Mouse (Mus musculus): Measurements from ENCODE around the gene Mink1.
"Not testable (repeated sequence)": the region's sequence is repeated elsewhere in the genome, so short reads cannot be mapped to it uniquely, and the experiment has no call there.

The Mink1 gene

GRCm38 (mm10) chr11:70562287-70562994 is at the start of gene Mink1:
Mink1 (plus strand) TSS chr11:70562881.
- peak; percentile 86 for DNase-seq (ENCODE audit: low read depth, low spot score)

- no peak for DNase-seq (ENCODE audit: low read depth, low spot score)
Measured at GRCm38 (mm10) chr11:70513520-70513919, 49.2 kb upstream of the Mink1 start.

- no peak for DNase-seq (ENCODE audit: low read depth, low spot score)
Measured at GRCm38 (mm10) chr11:70514288-70514687, 48.4 kb upstream of the Mink1 start, which contains the start of gene Vmo1. Vmo1 (minus strand) TSS chr11:70514616.

GRCm38 (mm10) chr11:70516352-70516751 is 46.3 kb upstream of the Mink1 start:
- DNase-seq (ENCODE audit: low read depth, low spot score): no peak

GRCm38 (mm10) chr11:70518436-70518835 is 44.2 kb upstream of the Mink1 start:
- no peak for DNase-seq (ENCODE audit: low read depth, low spot score)

GRCm38 (mm10) chr11:70518923-70519322 is 43.8 kb upstream of the Mink1 start, which contains the start of gene Gltpd2:
Gltpd2 (plus strand) TSS chr11:70519196.
- DNase-seq (ENCODE audit: low read depth, low spot score): no peak

- no peak for DNase-seq (ENCODE audit: low read depth, low spot score)
Measured at GRCm38 (mm10) chr11:70520178-70520769, 42.4 kb upstream of the Mink1 start.

GRCm38 (mm10) chr11:70523306-70523989 is 39.2 kb upstream of the Mink1 start:
- not testable (repeated sequence) for DNase-seq (ENCODE audit: low read depth, low spot score)

- no peak for DNase-seq (ENCODE audit: low read depth, low spot score)
Measured at GRCm38 (mm10) chr11:70524782-70525181, 37.9 kb upstream of the Mink1 start.

GRCm38 (mm10) chr11:70525184-70525678 is 37.5 kb upstream of the Mink1 start, which contains the start of gene Psmb6:
Psmb6 (plus strand) TSS chr11:70525367.
- DNase-seq (ENCODE audit: low read depth, low spot score): peak; percentile 96

- DNase-seq (ENCODE audit: low read depth, low spot score): no peak
Measured at GRCm38 (mm10) chr11:70525726-70526125, 37.0 kb upstream of the Mink1 start.

GRCm38 (mm10) chr11:70526211-70526610 is 36.5 kb upstream of the Mink1 start:
- no peak for DNase-seq (ENCODE audit: low read depth, low spot score)

GRCm38 (mm10) chr11:70528610-70529009 is 34.1 kb upstream of the Mink1 start:
- DNase-seq (ENCODE audit: low read depth, low spot score): no peak

- DNase-seq (ENCODE audit: low read depth, low spot score): not testable (repeated sequence)
Measured at GRCm38 (mm10) chr11:70531065-70531464, 31.6 kb upstream of the Mink1 start.

- DNase-seq (ENCODE audit: low read depth, low spot score): no peak
Measured at GRCm38 (mm10) chr11:70532839-70533238, 29.8 kb upstream of the Mink1 start, which contains the start of gene Gm40193. Gm40193 (minus strand) TSS chr11:70532939.

- no peak for DNase-seq (ENCODE audit: low read depth, low spot score)
Measured at GRCm38 (mm10) chr11:70539423-70539822, 23.3 kb upstream of the Mink1 start.

GRCm38 (mm10) chr11:70539877-70540587 is 22.6 kb upstream of the Mink1 start, which contains the start of gene Pld2:
Pld2 (plus strand) TSS chr11:70540064.
- peak; percentile 82 for DNase-seq (ENCODE audit: low read depth, low spot score)

GRCm38 (mm10) chr11:70540928-70541327 is 21.8 kb upstream of the Mink1 start:
- DNase-seq (ENCODE audit: low read depth, low spot score): no peak

- DNase-seq (ENCODE audit: low read depth, low spot score): no peak
Measured at GRCm38 (mm10) chr11:70541415-70541814, 21.3 kb upstream of the Mink1 start.

GRCm38 (mm10) chr11:70544496-70544895 is 18.2 kb upstream of the Mink1 start:
- no peak for DNase-seq (ENCODE audit: low read depth, low spot score)

- DNase-seq (ENCODE audit: low read depth, low spot score): no peak
Measured at GRCm38 (mm10) chr11:70551526-70551925, 11.2 kb upstream of the Mink1 start.

Measured in WW6 (cell line).